Mouse (Mus musculus): ENCODE data around the gene Gm8094. TPM values are rescaled to one million over a fixed set of nuclear protein-coding genes. Genes with fewer than 3 reads are reported as not detected.
"Not testable (repeated sequence)": the region's sequence is repeated elsewhere in the genome, so short reads cannot be mapped to it uniquely, and the experiment has no call there.

Gm8094 gene
- 0.87 and 0.90 TPM in 2 replicates for polyA plus RNA-seq (2012; rRNA removed)

DNA sequence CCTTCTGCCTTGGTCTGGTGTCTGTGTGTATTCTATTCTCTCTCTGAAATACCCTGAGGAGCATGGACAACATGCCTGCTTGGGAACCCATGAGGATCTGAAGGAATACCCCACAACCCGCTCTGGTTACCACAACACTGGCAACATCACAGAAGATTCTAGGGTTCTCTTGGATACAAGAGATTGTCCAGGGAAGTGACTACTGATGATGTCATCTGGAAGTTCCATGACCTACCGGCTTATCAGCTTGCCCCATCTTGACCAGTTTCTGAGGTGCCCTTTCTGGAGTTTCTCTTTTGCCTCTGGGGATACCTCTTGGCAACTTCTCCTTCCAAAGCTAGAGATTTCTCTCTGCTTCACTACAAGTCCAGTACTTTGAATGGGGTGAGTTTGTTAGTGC, at the start of gene Gm8094:
TSS of gene Gm8094 (minus strand) at position 101 of the 400 bp plus-strand sequence.
- 87% methylated on average over 2 of the region's 2 CpGs for WGBS
- H3K27me3 ChIP-seq (ENCODE audit: control insufficient read depth, insufficient read depth, low read length); H3K4me3 ChIP-seq (replicated peaks; ENCODE audit: insufficient read depth, low read depth, low read length); H3K27ac ChIP-seq (ENCODE audit: insufficient read depth, low read length); DNase-seq; H3K4me1 ChIP-seq (ENCODE audit: control insufficient read depth, insufficient read depth, low read length): not testable (repeated sequence)

DNA sequence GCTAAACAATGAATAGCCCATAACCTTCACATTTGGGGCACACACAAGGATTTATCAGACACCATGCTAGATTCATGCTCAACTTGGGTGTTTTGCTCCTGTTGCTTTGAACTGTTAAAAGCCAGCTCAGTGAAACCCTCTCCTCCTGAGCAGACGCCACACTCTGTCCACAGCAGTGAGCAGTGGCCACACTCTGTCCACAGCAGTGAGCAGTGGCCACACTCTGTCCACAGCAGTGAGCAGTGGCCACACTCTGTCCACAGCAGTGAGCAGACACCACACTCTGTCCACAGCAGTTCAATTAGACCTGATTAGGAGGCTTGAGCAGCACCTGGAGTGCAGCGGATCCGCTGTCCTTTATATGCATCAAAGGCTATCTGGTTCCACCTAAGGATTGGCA, 43.2 kb upstream of the Gm8094 start:
- 81% methylated on average over 3 of the region's 3 CpGs for WGBS
- not testable (repeated sequence) for DNase-seq; H3K27me3 ChIP-seq (ENCODE audit: control insufficient read depth, insufficient read depth, low read length); H3K4me3 ChIP-seq (replicated peaks; ENCODE audit: insufficient read depth, low read depth, low read length); H3K4me1 ChIP-seq (ENCODE audit: control insufficient read depth, insufficient read depth, low read length); H3K27ac ChIP-seq (ENCODE audit: insufficient read depth, low read length)

DNA sequence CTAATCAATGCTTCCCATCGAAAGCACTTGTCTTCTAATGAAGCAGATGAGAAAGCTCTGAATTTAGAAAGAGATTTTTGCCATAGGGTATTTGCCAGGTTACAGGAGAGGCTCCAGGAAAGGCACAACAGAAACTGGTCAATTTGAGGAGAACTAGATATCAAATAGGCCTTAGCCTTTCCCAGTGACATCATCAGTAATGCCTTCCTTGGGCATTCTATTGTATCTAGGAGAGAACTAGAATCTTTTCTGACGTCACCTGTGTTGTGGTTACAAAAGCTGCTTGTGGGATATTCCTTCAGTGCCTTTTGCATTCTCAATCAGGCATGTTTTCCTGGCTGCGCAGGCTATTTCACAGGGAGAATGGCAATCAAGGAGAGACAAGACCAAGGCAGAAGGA, 23.9 kb upstream of the Gm8094 start, which contains the start of gene Gm8104:
TSS of gene Gm8104 (plus strand) at position 301 of the 400 bp plus-strand sequence.
- DNase-seq; H3K4me3 ChIP-seq (replicated peaks; ENCODE audit: insufficient read depth, low read depth, low read length); H3K4me1 ChIP-seq (ENCODE audit: control insufficient read depth, insufficient read depth, low read length); H3K27ac ChIP-seq (ENCODE audit: insufficient read depth, low read length); H3K27me3 ChIP-seq (ENCODE audit: control insufficient read depth, insufficient read depth, low read length): not testable (repeated sequence)
- 54% methylated on average over 3 of the region's 3 CpGs for WGBS

DNA sequence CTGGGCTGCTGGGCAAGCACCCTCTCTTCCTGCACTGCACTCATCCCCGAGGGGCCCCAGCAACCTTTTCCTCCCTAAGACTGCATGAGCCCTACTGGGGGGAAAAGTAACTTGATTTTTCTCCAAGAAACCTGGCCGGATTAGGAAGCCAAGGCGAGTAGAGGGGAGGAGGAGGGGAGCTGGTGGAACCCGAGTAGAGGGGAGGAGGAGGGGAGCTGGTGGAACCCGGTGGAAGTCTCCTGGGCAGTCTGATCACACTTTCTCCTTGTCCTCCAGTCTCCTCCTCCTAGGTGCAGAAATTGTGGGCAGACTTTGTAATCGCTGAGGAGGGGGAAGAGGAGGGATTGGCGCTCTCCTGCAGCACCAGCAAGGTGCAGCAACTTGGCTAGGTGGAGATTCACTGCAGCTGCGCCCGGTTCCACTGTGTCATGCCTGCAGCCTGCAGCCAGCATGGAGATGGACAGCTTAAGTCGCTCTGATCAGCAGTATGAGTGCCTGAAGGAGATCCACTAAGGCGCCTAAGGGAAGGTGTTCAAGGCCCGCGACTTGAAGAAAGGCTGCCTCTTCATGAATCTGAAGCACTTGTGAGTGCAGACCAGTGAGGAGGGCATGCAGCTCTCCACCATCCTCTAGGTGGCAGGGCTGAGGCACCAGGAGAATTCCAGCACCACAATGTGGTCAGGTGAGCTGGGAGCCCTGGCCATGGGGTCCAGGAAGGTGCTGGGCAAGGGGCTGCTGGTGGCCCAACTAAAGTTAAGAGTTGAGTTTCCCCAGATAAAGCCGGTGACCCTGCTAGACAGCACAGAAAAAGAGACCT, 12.9 kb upstream of the Gm8094 start:
- not testable (repeated sequence) for H3K4me1 ChIP-seq (ENCODE audit: control insufficient read depth, insufficient read depth, low read length); H3K27ac ChIP-seq (ENCODE audit: insufficient read depth, low read length); H3K4me3 ChIP-seq (replicated peaks; ENCODE audit: insufficient read depth, low read depth, low read length); H3K27me3 ChIP-seq (ENCODE audit: control insufficient read depth, insufficient read depth, low read length); DNase-seq
- 50% methylated on average over 1 of the region's 14 CpGs for WGBS

DNA sequence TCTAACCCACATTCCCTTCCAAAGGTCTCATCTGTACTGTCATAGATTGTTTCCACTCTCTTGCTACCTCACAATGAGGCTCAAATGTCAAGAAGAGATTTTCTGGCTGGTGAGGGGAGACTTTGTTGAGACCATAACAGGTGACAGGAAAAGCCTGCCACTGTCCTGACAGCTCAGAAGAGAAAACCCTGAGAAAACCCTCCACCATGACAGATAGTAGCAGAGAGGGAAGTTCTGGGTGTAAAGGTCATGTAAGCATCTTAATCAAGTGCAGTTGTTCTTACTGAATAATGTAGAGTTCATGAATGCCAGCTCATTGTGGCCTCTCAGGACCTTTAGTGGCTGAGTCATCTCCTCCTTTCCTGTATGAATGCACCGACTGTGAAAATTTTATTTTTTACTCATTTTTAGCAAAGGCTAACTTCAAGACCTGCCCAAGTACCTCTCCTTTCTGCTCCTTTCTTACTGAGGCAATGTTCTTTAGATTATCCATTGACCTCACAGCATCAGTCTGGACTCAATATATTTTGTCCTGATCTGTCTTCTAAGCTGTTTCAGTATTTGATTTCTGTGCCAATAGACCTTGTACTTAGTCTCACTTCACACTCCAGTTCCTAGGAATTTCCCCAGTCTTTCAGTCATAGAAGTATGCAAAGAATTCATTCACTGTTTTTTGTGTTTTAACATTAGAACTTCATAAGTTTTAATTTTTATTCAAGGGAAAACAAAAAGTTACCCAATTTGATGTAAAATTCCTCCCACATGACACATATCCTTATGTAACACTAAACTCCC, 8.7 kb upstream of the Gm8094 start:
- not testable (repeated sequence) for DNase-seq; H3K4me1 ChIP-seq (ENCODE audit: control insufficient read depth, insufficient read depth, low read length); H3K4me3 ChIP-seq (replicated peaks; ENCODE audit: insufficient read depth, low read depth, low read length); H3K27ac ChIP-seq (ENCODE audit: insufficient read depth, low read length); H3K27me3 ChIP-seq (ENCODE audit: control insufficient read depth, insufficient read depth, low read length)
- 85% methylated on average over 1 of the region's 1 CpGs for WGBS

DNA sequence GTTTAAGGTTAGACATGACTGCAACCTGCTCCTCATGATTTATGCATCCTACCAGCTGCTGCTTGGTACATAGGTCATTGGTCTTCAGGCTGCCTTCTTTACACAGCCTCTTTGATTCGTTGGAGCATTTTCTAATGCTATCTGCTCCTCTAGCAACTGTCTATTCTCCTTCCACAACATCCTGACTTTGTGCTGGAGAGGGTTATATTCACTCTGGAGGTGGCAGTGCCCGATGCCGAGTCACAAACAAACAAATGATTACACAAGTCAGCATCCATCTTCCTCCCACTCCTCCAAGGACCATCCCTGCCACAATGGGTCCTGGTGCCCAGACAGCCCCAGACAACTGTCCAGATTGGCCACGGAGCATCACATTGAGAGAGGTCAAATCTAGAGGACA, 16.3 kb downstream of the Gm8094 start:
- not testable (repeated sequence) for DNase-seq; H3K27me3 ChIP-seq (ENCODE audit: control insufficient read depth, insufficient read depth, low read length); H3K27ac ChIP-seq (ENCODE audit: insufficient read depth, low read length); H3K4me3 ChIP-seq (replicated peaks; ENCODE audit: insufficient read depth, low read depth, low read length); H3K4me1 ChIP-seq (ENCODE audit: control insufficient read depth, insufficient read depth, low read length)
- 53% methylated on average over 4 of the region's 4 CpGs for WGBS

DNA sequence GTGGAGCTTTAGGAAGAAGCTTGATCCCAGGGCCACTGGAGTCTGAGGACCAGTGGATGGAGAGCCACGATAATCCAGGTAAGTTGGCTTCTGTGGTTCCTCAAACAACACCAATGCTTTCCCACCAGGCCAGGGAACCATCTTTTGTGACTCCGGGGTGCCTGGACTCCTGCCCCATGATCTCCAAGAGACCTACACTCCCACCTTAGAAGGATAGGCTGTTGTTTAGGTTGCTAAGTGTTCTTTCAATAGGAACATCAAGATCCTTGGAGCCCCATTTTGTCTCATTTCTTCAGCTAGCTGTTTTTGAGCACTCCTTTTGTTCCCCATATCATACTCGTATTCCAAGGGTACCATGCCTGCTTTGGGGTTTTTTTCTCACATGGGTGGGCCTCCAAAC, 18.4 kb downstream of the Gm8094 start:
- H3K27ac ChIP-seq (ENCODE audit: insufficient read depth, low read length); H3K4me3 ChIP-seq (replicated peaks; ENCODE audit: insufficient read depth, low read depth, low read length); H3K4me1 ChIP-seq (ENCODE audit: control insufficient read depth, insufficient read depth, low read length); H3K27me3 ChIP-seq (ENCODE audit: control insufficient read depth, insufficient read depth, low read length); DNase-seq: not testable (repeated sequence)
- WGBS: 67% methylated on average over 3 of the region's 3 CpGs

Other genes with a start within 250 kb of the Gm8094 start
- not detected in 2 replicates for gene Gm21977, start 223.2 kb downstream of the Gm8094 start, polyA plus RNA-seq (2012; rRNA removed)
- not detected in 2 replicates for gene Gm8082, start 83.0 kb downstream of the Gm8094 start, polyA plus RNA-seq (2012; rRNA removed)
- gene Gm10376, start 61.0 kb downstream of the Gm8094 start, polyA plus RNA-seq (2012; rRNA removed): 0.25 TPM in 1 of 2 replicates, not detected in the other
- gene Gm8104, start 24.0 kb upstream of the Gm8094 start, polyA plus RNA-seq (2012; rRNA removed): 1.3 and 1.6 TPM in 2 replicates
- gene Gm7233, start 103.2 kb upstream of the Gm8094 start, polyA plus RNA-seq (2012; rRNA removed): 0.43 and 0.57 TPM in 2 replicates
- gene Gm8122, start 158.7 kb upstream of the Gm8094 start, polyA plus RNA-seq (2012; rRNA removed): not detected in 2 replicates
- gene Gm8126, start 182.0 kb upstream of the Gm8094 start, polyA plus RNA-seq (2012; rRNA removed): not detected in 2 replicates
- 0.36 and 0.43 TPM in 2 replicates for gene Gm9732, start 198.4 kb upstream of the Gm8094 start, polyA plus RNA-seq (2012; rRNA removed)
- not detected in 2 replicates for gene Gm8127, start 217.2 kb upstream of the Gm8094 start, polyA plus RNA-seq (2012; rRNA removed)

Data from cerebellum, adult 2 months (tissue).